Mouse (Mus musculus) cerebellum, adult 2 months (tissue): ENCODE data around the gene Gm49395.

Source experiments
- CTCF ChIP-seq: fragments of 200-500 bp; IDR thresholded peaks from 2 replicates; pipeline ENCODE4 v1.5.1; 2011; ENCODE audit warnings: low read depth, mild to moderate bottlenecking, control low read depth, low read length, moderate library complexity, borderline replicate concordance; ENCODE audit not compliant: insufficient read depth
- POLR2A ChIP-seq: fragments of 200-500 bp; IDR thresholded peaks from 2 replicates; pipeline ENCODE4 v1.6.1; 2011; ENCODE audit warnings: low read length, control low read depth, borderline replicate concordance; ENCODE audit not compliant: insufficient read depth

DNA sequence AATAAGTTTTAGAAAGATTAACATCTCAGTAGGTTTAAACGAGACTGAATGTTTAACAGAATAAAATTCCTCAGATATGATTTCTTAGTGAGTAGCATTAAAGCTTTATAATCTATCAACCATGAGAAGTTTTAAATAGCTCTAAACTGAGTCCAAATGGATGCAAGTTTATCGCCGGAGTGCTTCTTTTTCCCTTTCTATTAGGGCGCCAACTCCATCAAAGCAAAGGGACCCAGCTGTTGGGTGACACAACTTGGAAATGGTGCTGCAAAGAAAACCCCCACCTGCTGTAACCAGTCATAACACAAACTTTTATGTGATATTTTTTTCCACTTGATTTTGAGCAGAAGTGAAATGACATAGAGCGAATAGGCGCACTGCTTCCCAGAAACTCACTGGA lies 29.3 kb downstream of the Gm49395 start:
- TF ChIP-seq POLR2A: no peak
- no peak for TF ChIP-seq CTCF
